Mouse (Mus musculus) erythroblast, embryonic 14.5 days (primary cell): ENCODE measurements around the gene Kmt2e.

ENCODE experiments used
- GATA1 ChIP-seq: IDR thresholded peaks from 2 replicates; pipeline ENCODE4 v1.6.1; 2012; ENCODE audit warnings: low read length, inconsistent platforms, mixed read lengths
- TAL1 ChIP-seq: IDR thresholded peaks from 3 replicates; pipeline ENCODE4 v1.6.1; 2012; ENCODE audit warnings: low read length, inconsistent platforms, mixed read lengths

DNA sequence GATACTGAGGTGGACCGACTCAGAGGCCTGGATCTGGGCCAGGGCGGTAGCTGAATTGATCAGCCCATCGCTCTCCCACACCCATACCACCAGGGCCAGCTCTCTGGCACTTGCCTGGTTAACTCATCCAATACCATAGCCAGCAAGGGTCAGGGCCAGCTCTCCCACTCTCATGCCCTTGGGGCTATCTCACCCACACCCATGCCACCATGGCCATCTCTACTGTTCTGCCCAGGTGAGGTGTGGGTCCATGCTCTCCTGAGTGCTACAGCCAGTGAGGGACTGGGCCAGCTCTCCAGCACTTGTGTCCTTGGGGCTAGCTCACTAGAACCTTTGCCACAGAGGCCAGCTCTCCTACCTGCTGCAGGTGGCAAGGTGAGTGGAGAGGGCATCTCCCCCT is 34.1 kb upstream of the Kmt2e start:
- no peak for TF ChIP-seq GATA1
- no peak for TF ChIP-seq TAL1
